Mouse (Mus musculus) stomach, postnatal 0 days (tissue): ENCODE measurements around the gene Olfr670. TPM values are rescaled to one million over a fixed set of nuclear protein-coding genes. Genes with fewer than 3 reads are reported as not detected.

Experiments used
- ATAC-seq: fragments of 200-750 bp; cut with Nextera tagmentation; 2 replicates; pipeline ENCODE4 v1.8.0; 2017; ENCODE audit not compliant: low FRiP score, low TSS enrichment
- DNase-seq: peaks from one replicate; pipeline ENCODE4 v3.0.0-alpha.2; 2016; ENCODE audit warnings: low spot score
- H3K27ac ChIP-seq: fragments of 300-500 bp; sonication (generic); replicated peaks from 2 replicates; pipeline ENCODE4 v1.5.1; 2014; ENCODE audit warnings: mild to moderate bottlenecking, control low read depth
- H3K27me3 ChIP-seq: fragments of 300-500 bp; sonication (generic); 2 replicates; pipeline ENCODE4 v1.6.1; 2014; ENCODE audit warnings: low read length; ENCODE audit not compliant: control insufficient read depth, insufficient read depth
- H3K36me3 ChIP-seq: fragments of 300-500 bp; sonication (generic); 2 replicates; pipeline ENCODE4 v1.6.1; 2014; ENCODE audit warnings: low read length, mixed read lengths; ENCODE audit not compliant: control insufficient read depth, insufficient read depth
- H3K4me1 ChIP-seq: fragments of 300-500 bp; sonication (generic); replicated peaks from 2 replicates; pipeline ENCODE4 v1.6.1; 2014; ENCODE audit warnings: antibody characterized with exemption; ENCODE audit not compliant: control insufficient read depth, insufficient read depth
- H3K4me2 ChIP-seq: fragments of 300-500 bp; sonication (generic); replicated peaks from 2 replicates; pipeline ENCODE4 v1.6.1; 2014; ENCODE audit warnings: low read depth, mild to moderate bottlenecking, control low read depth, moderate library complexity
- H3K4me3 ChIP-seq: fragments of 300-500 bp; sonication (generic); 2 replicates; pipeline ENCODE4 v1.5.1; 2014; ENCODE audit warnings: low read depth, low read length, control low read depth
- H3K9ac ChIP-seq: fragments of 300-500 bp; sonication (generic); 2 replicates; pipeline ENCODE4 v1.6.1; 2014; ENCODE audit warnings: mild to moderate bottlenecking, low read length, control low read depth, mixed read lengths
- H3K9me3 ChIP-seq: fragments of 300-500 bp; sonication (generic); 2 replicates; pipeline ENCODE4 v1.6.1; 2016; ENCODE audit warnings: low read length; ENCODE audit not compliant: control insufficient read depth
- CTCF ChIP-seq: IDR thresholded peaks from 2 replicates; pipeline ENCODE4 v1.5.1; 2016; ENCODE audit warnings: antibody characterized with exemption, low read depth, mild to moderate bottlenecking, moderate library complexity
- EP300 ChIP-seq: optimal IDR thresholded peaks from 2 replicates; pipeline ENCODE3; 2016; ENCODE audit warnings: antibody characterized with exemption
- WGBS: fragments of 180-500 bp; shearing (Covaris S2); extraction: QIAGEN DNeasy Blood & Tissue Kit; methylation state at CpG from one replicate; pipeline ENCODE4 v1.1.7; 2014; 5-methylcytosine and 5-hydroxymethylcytosine counted together
- polyA plus RNA-seq: library from polyadenylated mRNA; unstranded; fragments of >200 nt; fragmentation: Nextera tagmentation; extraction: Ambion mirVana; gene quantifications from 2 replicates; pipeline ENCODE4 v1.2.1, GENCODE M21; 2015

Olfr670 gene
- polyA plus RNA-seq, 1 experiment from 2014 or later, result not detected

GRCm38 (mm10) chr7:104927957-104928356 is 34.5 kb downstream of the Olfr670 start, which contains the start of gene Olfr668:
Gene Olfr668 (minus strand): TSS chr7:104928057.
- H3K27ac ChIP-seq, result no peak within 1 kb of the TSS
- H3K9ac ChIP-seq, result no peak within 1 kb of the TSS
- no peaks in the 10 kb centered on the region for H3K27me3 ChIP-seq
- no peak within 1 kb of the TSS for H3K4me3 ChIP-seq
- TF ChIP-seq CTCF (no peak), EP300 (no peak)
- DNase-seq (no peak), ATAC-seq (no peak)
- WGBS, result 65% methylated on average over 1 of the region's 1 CpGs
- H3K36me3 ChIP-seq, result no peaks in the 10 kb centered on the region
- no peaks in the 10 kb centered on the region for H3K4me1 ChIP-seq
- no peaks in the 10 kb centered on the region for H3K9me3 ChIP-seq
- H3K4me2 ChIP-seq, result no peak within 1 kb of the TSS

- Histone ChIP-seq H3K27me3 (no peaks in the 10 kb centered on the region), H3K36me3 (no peaks in the 10 kb centered on the region), H3K27ac (no peak within 1 kb of the TSS), H3K4me2 (no peak within 1 kb of the TSS), H3K9me3 (no peaks in the 10 kb centered on the region), H3K4me3 (no peak within 1 kb of the TSS), H3K4me1 (no peaks in the 10 kb centered on the region), H3K9ac (no peak within 1 kb of the TSS)
- 83% methylated on average over 1 of the region's 1 CpGs for WGBS
- no peak for TF ChIP-seq EP300
- TF ChIP-seq CTCF, result no peak
- DNase-seq, result no peak
- no peak for ATAC-seq
Measured at GRCm38 (mm10) chr7:104921382-104921781, 41.0 kb downstream of the Olfr670 start, which contains the start of gene Olfr667. Gene Olfr667 (minus strand): TSS chr7:104921482.

Other genes starting within 250 kb of the Olfr670 start
- gene Usp17le, start 185.2 kb downstream of the Olfr670 start, polyA plus RNA-seq, result not detected in 2 replicates
- not detected in 2 replicates for gene Usp17lb, start 120.0 kb downstream of the Olfr670 start, polyA plus RNA-seq
- gene Usp17la, start 105.6 kb downstream of the Olfr670 start, polyA plus RNA-seq, result not detected in 2 replicates
- gene Olfr665, start 84.6 kb downstream of the Olfr670 start, polyA plus RNA-seq, result not detected in 2 replicates
- gene Olfr666, start 66.7 kb downstream of the Olfr670 start, polyA plus RNA-seq, result 0.10 TPM in 1 of 2 replicates, not detected in the other
- gene Olfr667, start 41.1 kb downstream of the Olfr670 start, polyA plus RNA-seq, result not detected in 2 replicates
- not detected in 2 replicates for gene Olfr668, start 34.6 kb downstream of the Olfr670 start, polyA plus RNA-seq
- gene Olfr669, start 28.4 kb downstream of the Olfr670 start, polyA plus RNA-seq, result not detected in 2 replicates
- gene Olfr671, start 16.5 kb upstream of the Olfr670 start, polyA plus RNA-seq, result not detected in 2 replicates
- gene Olfr672, start 39.4 kb upstream of the Olfr670 start, polyA plus RNA-seq, result not detected in 2 replicates
- not detected in 2 replicates for gene Olfr675, start 65.8 kb upstream of the Olfr670 start, polyA plus RNA-seq
- gene Olfr676, start 70.1 kb upstream of the Olfr670 start, polyA plus RNA-seq, result not detected in 2 replicates
- gene Olfr677, start 88.8 kb upstream of the Olfr670 start, polyA plus RNA-seq, result not detected in 2 replicates
- gene Olfr678, start 101.9 kb upstream of the Olfr670 start, polyA plus RNA-seq, result not detected in 2 replicates
- not detected in 2 replicates for gene Olfr679, start 118.6 kb upstream of the Olfr670 start, polyA plus RNA-seq
- gene Olfr680-ps1, start 130.2 kb upstream of the Olfr670 start, polyA plus RNA-seq, result not detected in 2 replicates
- 0.02 TPM in 1 of 2 replicates, not detected in the other for gene Olfr681, start 154.2 kb upstream of the Olfr670 start, polyA plus RNA-seq
- not detected in 2 replicates for gene Olfr683, start 184.4 kb upstream of the Olfr670 start, polyA plus RNA-seq
- not detected in 2 replicates for gene Olfr684, start 201.0 kb upstream of the Olfr670 start, polyA plus RNA-seq
- gene Olfr685, start 223.4 kb upstream of the Olfr670 start, polyA plus RNA-seq, result not detected in 2 replicates
- not detected in 2 replicates for gene Olfr686, start 244.9 kb upstream of the Olfr670 start, polyA plus RNA-seq